Mouse (Mus musculus): Measurements from ENCODE around the gene Tatdn3. TPM values are rescaled to one million over a fixed set of nuclear protein-coding genes. Genes with fewer than 3 reads are reported as not detected.

Gene Tatdn3
- 5.6 and 6.7 TPM in 2 replicates for polyA plus RNA-seq (2015; fragmentation: Nextera tagmentation; extraction: Ambion mirVana)

DNA sequence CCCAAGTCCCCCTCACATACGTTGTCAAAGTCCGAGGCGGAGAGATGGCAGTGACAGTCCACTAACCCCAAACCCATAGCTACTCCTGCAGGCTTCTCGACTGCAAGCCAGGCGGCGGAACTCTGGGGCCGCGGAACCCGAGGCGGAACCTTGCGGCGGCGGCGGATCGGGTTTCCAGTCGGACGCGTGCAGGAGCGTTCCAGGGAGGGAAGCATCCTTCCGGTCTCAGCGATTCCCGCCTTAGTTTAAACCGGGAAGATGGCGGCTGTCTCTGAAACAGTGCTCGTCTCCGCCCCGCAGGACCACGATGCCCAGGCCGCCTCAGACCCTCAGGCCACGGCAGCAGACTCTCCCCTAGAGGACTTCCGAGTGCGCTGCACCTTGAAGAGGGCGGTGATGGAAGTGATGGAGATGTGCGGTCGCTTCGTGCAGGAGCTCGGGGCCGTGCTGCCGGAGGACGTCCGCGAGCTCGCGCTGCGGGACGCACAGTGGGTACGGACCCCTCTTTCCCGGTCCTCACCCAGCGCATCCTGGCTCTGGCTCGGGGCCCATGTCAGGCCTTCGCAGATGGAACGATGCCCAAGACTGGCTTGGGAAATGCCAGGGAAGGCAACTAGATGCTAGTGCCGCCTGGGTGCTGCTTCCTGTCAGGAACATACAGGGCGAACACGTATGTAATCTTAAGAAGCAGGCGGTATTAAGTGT lies at the start of gene Tatdn3, which contains the start of gene Nsl1:
Gene Tatdn3, minus strand, starts transcription at position 152 of the 705 bp plus-strand sequence.
Gene Nsl1, plus strand, starts transcription at position 232 of the 705 bp plus-strand sequence.
- peak within 1 kb of the TSS; percentile 86 for H3K4me2 ChIP-seq

GRCm38 (mm10) chr1:191111146-191111545 lies 48.4 kb upstream of the Tatdn3 start:
- Histone ChIP-seq H3K9ac (no peak overlapping the region), H3K36me3 (replicated peaks) (no peaks in the 10 kb centered on the region), H3K4me3 (replicated peaks) (no peak overlapping the region), H3K27ac (replicated peaks) (peak overlapping the region; percentile 59), H3K4me2 (peak overlapping the region; percentile 11; the same call in 1 of the 2 replicates), H3K4me1 (replicated peaks) (peaks cover 8% of the 10 kb centered on the region; the same call in 1 of the 2 replicates), H3K27me3 (0 out of 2 replicates have a peak, but pooled peaks cover 17% of the 10 kb centered on the region), H3K9me3 (replicated peaks) (no peaks in the 10 kb centered on the region)
- 21% methylated on average over 8 of the region's 8 CpGs for WGBS (ENCODE audit: insufficient replicate concordance)
- ATAC-seq (ENCODE audit: insufficient read depth): peak; percentile 45; the same call in 1 of the 2 replicates

More for the DNA sequence above, at the start of gene Tatdn3, which contains the start of gene Nsl1:
- no peaks in the 10 kb centered on the region for H3K9me3 ChIP-seq (replicated peaks)
- peak within 1 kb of the TSS; percentile 75 for H3K27ac ChIP-seq (replicated peaks)
- H3K36me3 ChIP-seq (replicated peaks): peaks cover 33% of the 10 kb centered on the region
- H3K4me3 ChIP-seq (replicated peaks): peak within 1 kb of the TSS; percentile 98
- peak; percentile 90 for ATAC-seq (ENCODE audit: insufficient read depth)
- peak within 1 kb of the TSS; percentile 92 for H3K9ac ChIP-seq
- WGBS (ENCODE audit: insufficient replicate concordance): under 1% methylated on average over 56 of the region's 56 CpGs
- H3K27me3 ChIP-seq: no peaks in the 10 kb centered on the region
- peaks cover 36% of the 10 kb centered on the region for H3K4me1 ChIP-seq (replicated peaks)

GRCm38 (mm10) chr1:191109907-191110306 lies 47.2 kb upstream of the Tatdn3 start:
- Histone ChIP-seq H3K9ac (no peak overlapping the region), H3K27me3 (0 out of 2 replicates have a peak, but pooled peaks cover 17% of the 10 kb centered on the region), H3K36me3 (replicated peaks) (no peaks in the 10 kb centered on the region), H3K9me3 (replicated peaks) (no peaks in the 10 kb centered on the region), H3K27ac (replicated peaks) (no peak overlapping the region), H3K4me3 (replicated peaks) (no peak overlapping the region), H3K4me1 (replicated peaks) (peaks cover 8% of the 10 kb centered on the region; the same call in 1 of the 2 replicates), H3K4me2 (no peak overlapping the region)
- ATAC-seq (ENCODE audit: insufficient read depth): no peak
- WGBS (ENCODE audit: insufficient replicate concordance): 62% methylated on average over 9 of the region's 9 CpGs

DNA sequence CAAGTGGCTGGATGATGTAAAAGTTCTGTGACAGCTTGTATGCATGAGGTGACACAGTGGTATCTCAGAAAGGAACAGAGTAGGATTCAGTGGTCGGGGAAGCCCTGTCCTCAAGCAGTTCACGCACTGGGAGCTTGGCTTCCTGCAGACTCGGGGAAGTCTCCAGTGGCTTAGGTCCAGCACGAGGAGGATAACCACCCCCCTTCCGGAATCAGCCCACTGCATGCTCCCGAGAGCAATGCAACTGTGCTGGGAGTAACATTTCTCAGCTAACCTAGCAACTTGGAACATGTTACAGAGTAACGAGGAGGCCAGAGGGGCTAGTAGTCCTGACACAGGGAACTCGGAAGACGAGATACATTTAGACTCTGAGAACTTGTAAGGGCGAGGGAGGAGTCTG lies 44.6 kb upstream of the Tatdn3 start:
- no peak for ATAC-seq (ENCODE audit: insufficient read depth)
- H3K36me3 ChIP-seq (replicated peaks): no peaks in the 10 kb centered on the region
- H3K4me3 ChIP-seq (replicated peaks): no peak overlapping the region
- peaks cover 8% of the 10 kb centered on the region; the same call in 1 of the 2 replicates for H3K4me1 ChIP-seq (replicated peaks)
- H3K9me3 ChIP-seq (replicated peaks): no peaks in the 10 kb centered on the region
- no peak overlapping the region for H3K27ac ChIP-seq (replicated peaks)
- H3K4me2 ChIP-seq: no peak overlapping the region
- 45% methylated on average over 10 of the region's 10 CpGs for WGBS (ENCODE audit: insufficient replicate concordance)
- no peak overlapping the region for H3K9ac ChIP-seq
- H3K27me3 ChIP-seq: 0 out of 2 replicates have a peak, but pooled peaks cover 22% of the 10 kb centered on the region

- H3K4me3 ChIP-seq (replicated peaks): no peak overlapping the region
- H3K9ac ChIP-seq: no peak overlapping the region
- peaks cover 28% of the 10 kb centered on the region for H3K27me3 ChIP-seq
- H3K36me3 ChIP-seq (replicated peaks): no peaks in the 10 kb centered on the region
- no peak for ATAC-seq (ENCODE audit: insufficient read depth)
- no peak overlapping the region for H3K4me2 ChIP-seq
- peaks cover 2% of the 10 kb centered on the region; the same call in 1 of the 2 replicates for H3K4me1 ChIP-seq (replicated peaks)
- H3K27ac ChIP-seq (replicated peaks): no peak overlapping the region
- no peaks in the 10 kb centered on the region for H3K9me3 ChIP-seq (replicated peaks)
- WGBS (ENCODE audit: insufficient replicate concordance): 64% methylated on average over 9 of the region's 9 CpGs
Observed at GRCm38 (mm10) chr1:191105246-191105645, 42.5 kb upstream of the Tatdn3 start.

- H3K36me3 ChIP-seq (replicated peaks): no peaks in the 10 kb centered on the region
- H3K9me3 ChIP-seq (replicated peaks): no peaks in the 10 kb centered on the region
- ATAC-seq (ENCODE audit: insufficient read depth): no peak
- H3K27ac ChIP-seq (replicated peaks): no peak overlapping the region
- 68% methylated on average over 15 of the region's 15 CpGs for WGBS (ENCODE audit: insufficient replicate concordance)
- no peak overlapping the region for H3K4me3 ChIP-seq (replicated peaks)
- H3K27me3 ChIP-seq: peaks cover 44% of the 10 kb centered on the region
- H3K4me1 ChIP-seq (replicated peaks): peaks cover 9% of the 10 kb centered on the region; the same call in 1 of the 2 replicates
- no peak overlapping the region for H3K4me2 ChIP-seq
- no peak overlapping the region for H3K9ac ChIP-seq
Observed at GRCm38 (mm10) chr1:191102730-191103370, 40.1 kb upstream of the Tatdn3 start.

DNA sequence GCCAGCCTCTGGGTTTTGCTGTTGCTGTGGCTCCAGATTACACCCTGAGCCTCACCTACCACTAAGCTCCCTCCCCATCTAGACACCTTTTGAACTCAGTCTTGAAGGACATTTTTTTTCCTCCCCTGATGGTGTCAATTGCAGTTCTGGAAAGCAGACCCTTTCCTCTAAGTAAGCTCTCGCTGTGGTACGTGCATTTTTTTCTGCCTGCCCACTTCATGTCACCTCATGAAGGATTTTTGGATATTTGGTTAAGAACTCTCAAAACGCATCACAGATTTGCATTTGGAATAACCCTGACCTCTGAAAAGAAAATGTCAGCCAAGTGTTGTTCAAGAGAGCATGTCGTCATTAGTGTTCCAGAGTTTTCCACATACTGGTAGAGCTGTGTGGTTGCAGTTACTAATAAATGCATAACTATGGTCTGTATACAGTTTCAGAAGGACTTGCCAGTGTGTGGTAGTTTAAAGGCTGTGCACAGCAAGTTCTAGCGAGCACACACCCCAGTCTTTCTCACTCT lies 37.1 kb upstream of the Tatdn3 start:
- Histone ChIP-seq H3K9ac (no peak overlapping the region), H3K4me1 (replicated peaks) (peaks cover 17% of the 10 kb centered on the region; the same call in 1 of the 2 replicates), H3K4me3 (replicated peaks) (no peak overlapping the region), H3K27ac (replicated peaks) (no peak overlapping the region), H3K9me3 (replicated peaks) (no peaks in the 10 kb centered on the region), H3K36me3 (replicated peaks) (no peaks in the 10 kb centered on the region), H3K27me3 (peaks cover 57% of the 10 kb centered on the region), H3K4me2 (no peak overlapping the region)
- ATAC-seq (ENCODE audit: insufficient read depth): no peak
- 62% methylated on average over 5 of the region's 5 CpGs for WGBS (ENCODE audit: insufficient replicate concordance)

DNA sequence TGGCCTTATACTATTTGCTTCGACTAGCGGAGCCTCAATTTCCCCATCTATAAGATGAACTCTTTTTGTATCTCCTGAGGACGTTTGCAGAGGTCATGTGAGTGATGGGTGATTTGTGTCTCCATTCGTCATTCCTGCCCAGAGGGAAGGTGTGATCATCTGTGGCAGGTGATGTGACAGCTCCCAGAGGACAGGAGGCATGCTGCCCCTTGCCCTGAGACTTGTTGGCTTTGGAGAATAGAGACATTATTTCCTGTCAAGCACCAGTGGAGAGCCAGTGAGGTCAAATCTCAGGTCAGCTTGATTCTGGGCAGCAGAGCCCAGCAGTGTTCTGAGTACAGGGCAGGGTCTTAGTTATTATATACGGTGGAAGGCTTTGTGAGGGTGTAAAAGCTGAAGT lies 36.4 kb upstream of the Tatdn3 start:
- WGBS (ENCODE audit: insufficient replicate concordance): 33% methylated on average over 5 of the region's 5 CpGs
- Histone ChIP-seq H3K9ac (no peak overlapping the region), H3K4me2 (no peak overlapping the region), H3K36me3 (replicated peaks) (no peaks in the 10 kb centered on the region), H3K27me3 (peaks cover 60% of the 10 kb centered on the region), H3K27ac (replicated peaks) (no peak overlapping the region), H3K4me3 (replicated peaks) (no peak overlapping the region), H3K4me1 (replicated peaks) (peaks cover 17% of the 10 kb centered on the region; the same call in 1 of the 2 replicates), H3K9me3 (replicated peaks) (no peaks in the 10 kb centered on the region)
- no peak for ATAC-seq (ENCODE audit: insufficient read depth)

DNA sequence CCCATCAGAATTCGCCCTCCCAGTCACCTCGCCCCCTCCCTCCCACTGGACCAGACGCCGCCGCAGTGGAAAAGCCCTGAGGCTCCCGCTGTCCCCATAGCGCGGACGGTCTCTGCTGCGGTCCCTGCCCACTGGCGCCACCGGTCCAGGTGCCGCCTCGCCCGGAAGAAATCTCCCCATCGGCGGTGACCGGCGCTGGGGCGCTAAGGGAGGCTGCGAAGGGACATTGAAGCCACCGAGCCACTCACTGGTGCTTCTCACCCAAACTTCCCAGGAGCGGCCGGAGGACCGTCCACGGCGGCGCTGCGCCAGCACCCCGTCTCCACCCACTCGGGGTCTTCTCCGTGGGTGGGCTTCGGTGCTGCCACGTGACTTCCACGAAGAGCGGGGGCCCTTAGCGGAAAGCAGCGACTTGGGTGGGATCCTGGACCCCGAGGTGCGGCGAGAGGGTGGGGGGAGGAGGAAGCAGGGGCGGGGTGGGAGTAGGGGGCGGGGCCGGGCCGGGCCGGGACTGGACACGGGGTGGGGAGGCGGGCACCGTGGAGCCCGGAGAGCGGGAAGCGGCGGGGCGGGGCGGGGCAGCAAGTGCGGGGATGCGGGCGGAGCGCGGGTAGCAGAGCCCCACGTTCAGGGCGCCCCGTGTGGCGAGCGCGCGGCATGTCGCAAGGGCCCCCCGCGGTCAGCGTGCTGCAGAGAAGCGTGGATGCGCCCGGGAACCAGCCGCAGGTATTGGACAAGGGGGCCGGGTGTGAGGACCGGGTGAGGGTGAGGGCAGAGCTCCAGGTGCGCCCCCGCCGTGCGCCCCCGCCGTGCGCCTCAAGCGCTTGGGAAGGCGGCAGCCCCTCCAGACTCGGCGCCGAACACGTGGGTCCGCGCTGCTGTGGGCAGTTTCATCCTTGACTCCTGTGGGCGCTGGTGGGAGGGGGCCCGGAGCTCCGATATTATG lies 35.3 kb upstream of the Tatdn3 start, which contains the start of gene Batf3:
Gene Batf3, plus strand, starts transcription at position 46 of the 946 bp plus-strand sequence.
- Histone ChIP-seq H3K9ac (0 out of 2 replicates have a peak within 1 kb of the TSS, but pooled peaks have one; percentile 3), H3K4me1 (replicated peaks) (peaks cover 17% of the 10 kb centered on the region; the same call in 1 of the 2 replicates), H3K9me3 (replicated peaks) (no peaks in the 10 kb centered on the region), H3K4me3 (replicated peaks) (peak within 1 kb of the TSS; percentile 49), H3K27me3 (peaks cover 61% of the 10 kb centered on the region), H3K4me2 (peak within 1 kb of the TSS; percentile 67), H3K36me3 (replicated peaks) (no peaks in the 10 kb centered on the region), H3K27ac (replicated peaks) (no peak within 1 kb of the TSS)
- 2% methylated on average over 91 of the region's 95 CpGs for WGBS (ENCODE audit: insufficient replicate concordance)
- ATAC-seq (ENCODE audit: insufficient read depth): peak; percentile 49
